Mouse (Mus musculus): Measurements from ENCODE around the gene Lsm7.

GRCm38 (mm10) chr10:80805322-80805721 lies 49.7 kb downstream of the Lsm7 start:
- TF ChIP-seq MYOD1 (IDR thresholded peaks at IDR 0.05; ENCODE audit: control insufficient read depth in 1 of 3, insufficient read length in 2 of 3, low read depth in 2 of 3) (no peak), POLR2A (IDR thresholded peaks at IDR 0.05; ENCODE audit: insufficient read length, low read depth) (no peak), USF1 (IDR thresholded peaks at IDR 0.05; ENCODE audit: low read depth) (no peak), TCF12 (IDR thresholded peaks at IDR 0.05; ENCODE audit: insufficient read depth, poor library complexity, severe bottlenecking) (no peak), POLR2AphosphoS2 (IDR thresholded peaks at IDR 0.05; ENCODE audit: insufficient read length, low read depth) (no peak), CEBPB (IDR thresholded peaks at IDR 0.05; ENCODE audit: insufficient read depth, poor library complexity, severe bottlenecking) (no peak), MYOG (IDR thresholded peaks at IDR 0.05; ENCODE audit: control insufficient read depth in 1 of 3, insufficient read depth in 1 of 3, insufficient read length in 2 of 3, low read depth in 2 of 3) (no peak), E2F4 (IDR thresholded peaks at IDR 0.05; ENCODE audit: insufficient read depth) (no peak), MAX (IDR thresholded peaks at IDR 0.05; ENCODE audit: low read depth) (no peak), TCF3 (IDR thresholded peaks at IDR 0.05; ENCODE audit: insufficient read length, low read depth) (no peak)
